Mouse (Mus musculus) testis, adult 2 months (tissue): ENCODE results near the gene Papss2.

Experiments
- CTCF ChIP-seq: fragments of 200-500 bp; IDR thresholded peaks from 2 replicates; pipeline ENCODE4 v1.5.1; 2012; ENCODE audit warnings: low read depth, mild to moderate bottlenecking, inconsistent platforms, low read length, moderate library complexity; ENCODE audit not compliant: control insufficient read depth, insufficient read depth, insufficient replicate concordance
- POLR2A ChIP-seq: fragments of 200-500 bp; IDR thresholded peaks from 2 replicates; pipeline ENCODE4 v1.6.1; 2012; ENCODE audit warnings: low read depth, mild to moderate bottlenecking, inconsistent platforms, low read length, moderate library complexity; ENCODE audit not compliant: control insufficient read depth

GRCm38 (mm10) chr19:32651046-32651445 is 55.5 kb downstream of the Papss2 start:
- TF ChIP-seq CTCF (no peak), POLR2A (no peak)
